Mouse (Mus musculus) B cell, adult 2 months (primary cell): ENCODE measurements around the gene Ptk6.
"Not testable (repeated sequence)": the region's sequence is repeated elsewhere in the genome, so short reads cannot be mapped to it uniquely, and the experiment has no call there.

Experiments used
- DNase-seq, 2 experiments: peaks; one replicate each; pipeline ENCODE4 v3.0.0; 2022

The Ptk6 gene

DNA sequence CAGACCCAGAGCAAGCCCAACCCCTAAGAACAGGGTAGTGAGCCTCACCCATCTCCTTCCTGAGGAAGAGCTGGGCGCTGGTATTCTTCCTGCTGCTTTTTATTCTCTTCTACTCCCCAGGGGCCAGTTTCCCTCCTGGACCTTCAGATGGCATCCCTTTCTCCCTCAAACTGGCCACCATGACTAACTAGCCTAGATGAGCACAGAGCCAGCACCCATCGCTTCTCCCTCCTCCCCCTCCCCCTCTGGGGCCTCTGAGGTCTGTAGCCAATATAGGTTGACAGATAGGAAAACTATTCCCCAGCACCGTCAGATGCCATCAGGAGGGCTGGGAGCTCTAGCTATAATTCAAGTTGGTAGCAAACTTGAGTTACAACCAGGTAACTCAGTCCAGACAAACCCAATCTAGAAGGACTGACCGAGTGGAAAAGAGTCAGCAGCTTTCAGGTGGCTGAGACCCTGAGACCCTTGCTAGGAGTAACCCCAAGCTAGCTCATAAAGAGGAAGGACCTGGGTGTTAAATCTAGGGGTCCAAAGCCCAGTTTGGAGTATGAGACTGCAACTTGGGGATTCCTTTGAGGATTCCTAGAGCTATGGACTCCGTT lies 16.4 kb upstream of the Ptk6 start:
- peak; percentile 25 to 36 for DNase-seq

DNA sequence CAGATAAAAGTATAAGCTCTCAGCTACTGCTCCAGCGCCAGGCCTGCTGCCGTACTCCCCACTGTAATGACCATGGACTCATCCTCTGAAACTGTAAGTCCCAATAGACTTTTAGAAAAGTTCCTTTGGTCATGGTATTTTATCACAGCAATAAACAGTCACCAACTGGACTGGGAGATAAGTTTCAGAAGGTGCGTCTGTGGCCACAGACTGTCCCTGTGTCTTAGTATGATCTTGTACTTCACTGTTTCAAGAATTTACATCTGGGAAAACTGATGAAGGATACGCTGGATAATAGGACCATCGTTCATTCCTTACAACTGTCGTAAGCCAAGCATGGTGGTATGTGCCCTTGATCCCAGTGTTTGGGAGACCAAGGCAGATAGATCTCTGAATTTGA lies 13.4 kb upstream of the Ptk6 start:
- no peak for DNase-seq

DNA sequence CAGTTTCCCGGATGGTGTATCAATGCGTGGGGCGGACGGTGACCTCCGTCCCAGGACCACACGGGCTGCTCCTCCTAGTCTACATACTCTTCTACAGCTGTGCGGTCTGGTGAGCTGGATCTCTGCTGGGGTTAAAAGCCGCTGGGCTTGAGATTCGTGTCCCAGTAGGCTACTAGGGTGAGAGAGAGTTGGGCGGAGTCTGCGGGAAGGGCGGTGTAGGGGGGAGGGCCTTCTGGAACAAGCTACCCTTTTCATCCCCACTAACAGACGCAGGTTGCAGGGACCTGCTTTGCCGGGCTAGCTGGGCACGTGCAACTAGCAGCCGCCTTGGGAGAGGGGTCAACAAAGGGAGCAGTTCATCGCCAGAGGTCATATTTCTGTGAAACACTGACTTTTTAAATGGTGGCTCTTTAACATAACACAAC lies 10.4 kb upstream of the Ptk6 start, which contains the start of gene Srms:
Gene Srms (minus strand): TSS at position 165 of the 425 bp plus-strand sequence.
- peak; percentile 47 to 53 for DNase-seq

DNA sequence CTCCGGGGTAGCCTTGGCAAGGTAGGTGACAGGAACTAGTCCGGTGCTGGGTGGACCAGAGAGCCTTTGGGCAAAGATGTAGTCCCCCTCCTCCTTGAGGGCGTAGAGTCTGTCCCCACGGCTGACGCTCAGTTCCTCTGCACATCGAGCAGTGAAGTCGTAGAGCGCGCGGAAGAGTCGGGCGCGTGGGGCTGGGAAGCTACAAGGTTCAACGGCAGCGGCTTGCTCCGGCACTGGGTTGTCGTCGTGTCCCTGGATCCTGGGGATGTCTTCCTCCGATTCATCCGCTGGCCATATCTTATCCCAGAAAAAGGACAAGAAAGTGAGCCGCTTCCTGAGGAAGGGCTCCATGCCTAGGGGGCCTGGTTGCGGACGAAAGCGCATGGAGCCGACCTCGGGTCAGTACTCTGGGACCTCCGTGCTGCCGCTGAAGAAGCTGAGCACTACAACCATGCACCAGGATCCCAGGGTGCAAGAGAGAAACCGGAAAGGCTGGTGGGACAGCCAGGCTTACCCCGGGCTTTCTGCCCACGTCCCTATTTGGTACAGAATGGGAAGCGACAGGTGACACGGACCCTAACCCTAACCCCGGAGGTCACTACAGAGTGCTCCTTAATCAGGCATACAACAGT lies 9.9 kb upstream of the Ptk6 start:
- peak; percentile 38 to 44 for DNase-seq

DNA sequence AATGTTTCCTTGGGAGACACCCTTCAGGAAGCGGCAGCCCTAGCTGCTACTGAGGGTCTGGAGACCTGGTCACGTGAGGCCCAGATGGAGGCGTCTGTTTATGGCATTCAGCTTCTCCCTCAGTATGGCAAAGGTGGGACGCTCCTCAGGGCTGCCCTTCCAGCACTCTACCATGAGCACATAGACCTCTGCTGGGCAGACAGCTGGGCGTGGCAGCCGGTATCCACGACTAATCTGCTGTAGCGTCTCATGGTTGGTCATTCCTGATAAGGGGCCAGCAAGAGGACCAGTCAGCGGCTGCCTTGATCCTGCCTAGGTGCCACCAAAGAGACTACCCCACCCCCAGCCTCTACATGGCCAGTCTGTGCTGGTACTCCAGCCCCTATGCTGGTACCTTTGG lies 3.5 kb upstream of the Ptk6 start:
- no peak for DNase-seq

DNA sequence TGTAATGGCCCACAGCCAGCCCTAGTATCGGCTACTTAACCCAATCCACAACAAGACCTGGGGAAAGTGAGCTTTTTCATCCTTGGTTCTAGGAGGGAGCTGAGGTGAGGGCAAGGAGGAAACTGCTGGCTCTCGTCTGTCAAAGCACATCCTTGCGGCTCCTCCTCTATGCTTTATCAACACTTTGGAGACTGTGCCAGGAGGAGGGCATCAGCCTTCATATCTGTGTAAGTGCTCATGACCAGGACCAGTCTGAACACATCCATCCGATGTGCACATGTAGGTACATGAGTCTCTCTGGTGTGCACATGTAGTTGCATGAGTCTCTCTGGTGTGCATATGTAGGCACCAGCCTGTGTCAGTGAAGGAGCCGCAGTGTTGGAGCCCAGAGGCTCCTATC lies 3.1 kb upstream of the Ptk6 start:
- DNase-seq = no peak

DNA sequence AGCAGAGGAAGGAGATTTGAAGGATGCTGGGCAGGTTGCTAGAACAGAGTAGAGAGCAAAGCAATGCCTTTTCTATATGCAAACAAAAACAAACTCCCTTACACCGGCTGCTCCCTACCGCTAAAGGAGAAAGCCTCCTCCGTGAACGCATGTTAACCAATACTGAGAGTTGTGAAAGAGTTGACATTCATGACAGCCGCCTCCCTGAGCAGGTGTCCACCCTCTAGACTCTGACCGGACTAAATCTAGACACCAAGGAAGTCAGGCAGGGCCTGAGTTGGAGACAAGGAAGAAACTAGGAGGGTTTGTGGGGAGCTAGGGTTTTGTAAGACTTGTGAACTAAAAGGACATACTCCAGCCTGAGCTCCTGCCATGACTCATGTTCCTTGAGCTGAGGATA lies 297 bp upstream of the Ptk6 start:
- DNase-seq = no peak

DNA sequence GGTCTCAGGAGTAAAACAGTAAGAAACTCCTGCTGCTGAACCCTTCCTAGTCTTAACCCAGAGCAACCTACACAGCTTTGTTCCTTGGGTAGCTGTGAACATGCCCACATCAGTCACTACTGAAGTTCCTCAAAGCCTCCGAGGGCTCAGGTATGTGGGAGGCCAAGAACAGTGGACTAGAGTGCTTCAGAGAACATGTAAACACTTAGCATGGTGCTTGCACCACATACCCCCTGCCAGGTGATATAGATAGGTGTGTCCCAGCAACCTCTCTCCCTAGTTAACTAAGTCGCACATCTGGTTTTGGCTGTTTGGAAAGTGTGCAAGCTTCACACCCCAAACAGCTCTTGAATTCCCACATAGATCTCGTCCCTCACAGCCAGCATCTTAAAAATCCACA lies 983 bp downstream of the Ptk6 start:
- no peak for DNase-seq

DNA sequence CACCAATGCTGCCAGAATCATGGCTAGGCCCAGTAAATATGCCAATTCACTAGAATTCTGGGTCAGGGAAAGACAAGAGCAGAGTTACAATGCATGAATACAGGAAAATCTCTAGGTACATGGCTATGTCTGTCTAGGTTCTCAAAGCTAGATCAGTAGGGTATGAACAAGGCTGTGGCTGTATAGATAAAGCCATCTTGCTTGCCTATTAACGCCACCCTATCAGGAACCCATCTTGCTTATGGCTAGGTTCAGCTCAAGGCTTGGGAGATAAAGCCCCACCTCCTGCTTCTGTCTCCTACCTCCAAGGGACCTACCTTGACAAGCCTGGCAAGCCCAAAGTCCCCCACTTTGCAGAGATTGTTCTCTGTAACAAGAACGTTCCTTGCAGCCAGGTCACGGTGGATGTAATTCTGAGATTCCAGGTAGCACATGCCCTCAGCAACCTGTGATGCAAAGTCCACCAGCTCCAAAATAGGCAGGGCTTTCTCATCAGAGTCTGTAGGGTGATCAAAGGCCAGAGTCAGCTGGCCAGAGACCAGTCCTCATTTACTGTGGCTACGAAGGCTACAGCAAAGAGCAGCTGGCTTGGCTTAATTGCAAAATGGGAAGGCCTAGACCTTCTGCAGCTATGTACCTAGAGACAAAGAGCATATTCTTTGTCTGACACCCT lies 5.8 kb downstream of the Ptk6 start:
- no peak for DNase-seq

DNA sequence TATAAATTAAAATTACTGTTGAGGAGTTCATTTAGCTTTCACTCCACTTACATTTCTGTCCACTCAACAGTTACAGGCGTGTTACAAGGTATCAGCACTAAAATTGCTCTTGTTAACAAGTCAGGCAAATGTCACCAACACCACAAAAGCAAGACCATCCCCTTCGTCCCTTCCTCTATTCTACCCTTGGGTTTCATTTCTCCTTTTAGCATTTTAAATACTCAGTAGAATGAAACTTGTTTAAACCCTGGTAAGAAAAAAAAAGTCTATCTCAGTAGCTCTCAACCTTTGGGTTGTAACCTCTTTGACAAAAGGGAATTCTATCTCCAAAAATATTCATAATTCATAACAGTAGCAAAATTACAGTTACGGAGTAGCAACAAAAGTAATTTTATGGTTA lies 9.5 kb downstream of the Ptk6 start:
- DNase-seq = peak; percentile 35 to 50

DNA sequence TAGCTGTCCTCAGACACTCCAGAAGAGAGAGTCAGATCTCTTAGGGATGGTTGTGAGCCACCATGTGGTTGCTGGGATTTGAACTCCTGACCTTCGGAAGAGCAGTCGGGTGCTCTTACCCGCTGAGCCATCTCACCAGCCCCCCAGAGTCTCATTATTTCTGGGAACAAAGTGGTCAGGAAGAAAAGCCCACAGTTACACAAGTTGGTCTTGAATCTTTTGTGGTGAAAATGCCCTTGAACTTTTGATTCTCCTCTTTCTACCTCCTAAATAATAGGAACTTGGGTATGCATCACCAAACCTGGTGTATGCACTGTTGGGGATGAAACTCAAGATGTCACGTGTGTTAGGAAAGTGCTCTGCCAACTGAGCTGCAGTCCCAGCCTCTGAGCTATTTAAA lies 10.7 kb downstream of the Ptk6 start:
- DNase-seq = no peak

DNA sequence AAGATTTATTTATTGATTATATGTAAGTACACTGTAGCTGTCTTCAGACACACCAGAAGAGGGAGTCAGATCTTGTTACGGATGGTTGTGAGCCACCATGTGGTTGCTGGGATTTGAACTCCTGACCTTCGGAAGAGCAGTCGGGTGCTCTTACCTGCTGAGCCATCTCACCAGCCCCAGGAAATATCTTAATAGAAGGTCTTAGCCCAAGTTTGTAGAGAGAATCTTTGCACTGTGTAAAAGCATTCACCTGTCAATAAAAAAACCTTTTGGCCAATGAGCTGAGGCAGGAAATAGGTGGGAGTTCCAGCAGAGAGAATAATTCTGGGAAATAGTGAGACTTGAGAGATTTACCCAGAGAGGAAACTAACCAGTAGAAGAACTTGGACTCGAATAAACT lies 11.2 kb downstream of the Ptk6 start:
- DNase-seq = not testable (repeated sequence)

DNA sequence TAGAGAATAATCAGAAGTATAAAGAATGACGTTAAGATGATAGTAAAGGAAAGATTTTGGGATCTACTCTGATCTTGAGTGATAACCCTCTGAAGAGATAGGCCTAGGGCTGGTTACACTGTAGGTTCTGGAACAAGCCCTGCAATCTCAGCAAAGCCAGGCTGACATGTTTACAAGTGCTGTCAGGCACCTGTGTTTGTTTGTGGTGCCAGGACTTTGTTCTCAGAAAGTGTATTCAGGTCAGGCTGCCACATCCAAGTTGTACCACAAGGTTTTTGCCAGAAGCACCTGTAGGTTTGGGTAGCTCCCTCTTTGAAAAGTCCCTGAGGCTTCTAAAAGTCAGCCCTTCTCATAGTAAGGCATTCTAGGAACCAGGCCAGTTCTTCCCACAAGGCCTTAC lies 13.3 kb downstream of the Ptk6 start:
- no peak for DNase-seq

DNA sequence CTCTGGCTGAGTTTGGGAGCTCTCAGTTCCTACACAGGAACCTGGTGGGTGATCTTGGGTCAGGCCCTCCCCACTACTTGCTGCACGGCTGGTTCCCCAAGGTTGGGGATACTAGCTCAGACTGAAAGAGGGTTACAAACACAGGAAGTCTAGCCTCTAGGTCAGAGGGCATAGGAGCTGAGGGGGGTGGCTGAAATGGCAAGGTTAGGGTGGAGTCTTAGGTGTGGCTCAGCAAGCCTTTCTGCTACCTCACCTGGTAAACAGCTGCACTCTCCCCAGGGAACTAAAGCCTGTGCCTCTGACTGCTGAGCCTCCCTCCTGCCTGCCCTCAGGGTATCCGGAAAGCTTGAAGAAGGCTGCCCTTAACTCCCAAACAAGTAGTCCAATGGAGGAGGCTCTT lies 13.9 kb downstream of the Ptk6 start:
- DNase-seq = peak; percentile 49 to 57

DNA sequence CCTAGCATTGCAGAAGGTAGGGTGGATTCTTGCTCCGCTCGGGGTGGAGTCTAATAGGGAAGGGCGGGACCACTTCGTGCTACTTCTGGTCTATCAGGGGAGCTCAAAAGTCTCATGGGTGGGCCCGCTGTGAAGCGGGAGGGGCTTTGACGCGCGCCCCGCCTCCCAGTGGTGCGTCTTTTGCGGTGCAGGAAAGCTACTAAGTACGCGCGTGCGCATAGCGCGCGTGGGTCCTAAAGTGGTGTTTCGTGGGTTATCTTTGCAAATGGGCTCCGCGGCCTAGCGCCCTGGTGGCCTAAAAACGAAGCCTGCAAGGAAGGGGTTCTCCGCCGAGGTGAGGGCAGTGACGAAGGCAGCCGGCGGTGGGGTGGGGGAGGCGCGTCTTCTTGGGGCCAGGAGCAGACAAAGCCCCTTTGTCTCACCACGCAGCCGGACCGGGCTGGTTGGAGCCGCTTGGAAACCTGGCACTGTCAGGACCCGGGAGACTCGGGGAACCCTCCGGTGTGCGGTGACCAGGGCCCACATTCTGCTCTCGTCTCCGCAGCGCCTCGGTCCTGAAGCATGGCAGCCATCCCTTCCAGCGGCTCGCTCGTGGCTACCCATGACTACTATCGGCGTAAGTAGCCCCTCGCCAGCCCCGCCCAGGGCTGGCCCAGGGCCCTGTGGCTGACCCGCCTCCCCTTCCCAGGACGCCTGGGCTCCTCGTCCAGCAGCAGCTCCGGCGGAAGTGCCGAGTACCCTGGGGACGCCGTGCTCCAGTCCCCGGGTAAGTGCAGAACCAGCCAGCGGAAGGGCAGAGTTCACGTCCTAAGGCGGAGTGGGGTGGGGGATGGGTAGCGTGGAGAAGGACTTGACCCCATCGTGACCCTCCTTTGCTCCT lies 15.2 kb downstream of the Ptk6 start, which contains the start of gene Ppdpf:
Gene Ppdpf (plus strand): TSS at position 127 of the 880 bp plus-strand sequence.
- DNase-seq = peak; percentile 96 to 97

DNA sequence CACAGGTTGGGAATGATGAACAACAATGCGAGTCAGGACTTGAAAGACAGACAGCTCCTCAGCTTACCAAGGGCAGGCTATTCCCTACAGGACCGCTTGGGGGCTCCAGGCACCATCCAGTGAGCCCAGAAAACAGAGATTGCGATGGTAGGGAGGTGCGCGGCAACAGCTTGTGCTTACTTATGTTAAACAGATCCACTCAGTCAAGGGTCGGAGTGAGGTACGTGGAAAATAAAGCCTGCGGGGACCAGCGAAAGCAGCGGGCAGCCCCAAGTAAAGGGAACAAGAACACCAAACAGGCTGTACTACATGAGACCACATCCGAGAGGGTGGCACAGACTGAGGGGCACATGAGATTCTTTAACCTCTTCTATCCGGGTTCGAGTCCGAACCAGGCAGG lies 16.0 kb downstream of the Ptk6 start:
- DNase-seq = peak; percentile 87 to 90

DNA sequence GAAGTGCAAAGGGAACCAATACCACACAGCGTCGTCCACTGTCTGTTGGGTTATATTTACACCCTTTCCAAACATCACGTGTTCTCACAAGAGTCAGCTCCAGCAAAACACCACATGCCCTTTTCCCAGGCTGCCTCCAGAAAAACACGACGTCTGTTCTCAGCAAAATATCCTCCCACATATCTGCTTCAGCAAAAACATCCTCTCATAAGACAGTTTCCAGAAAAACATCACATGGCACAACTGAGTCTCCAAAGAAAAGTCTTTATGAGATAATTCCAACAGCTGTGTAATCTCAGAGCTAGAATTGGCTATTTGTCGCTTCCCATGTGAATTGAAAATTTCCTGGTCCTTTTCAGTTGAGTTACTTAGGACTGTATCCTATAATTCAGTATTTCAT lies 21.7 kb downstream of the Ptk6 start:
- DNase-seq = no peak

DNA sequence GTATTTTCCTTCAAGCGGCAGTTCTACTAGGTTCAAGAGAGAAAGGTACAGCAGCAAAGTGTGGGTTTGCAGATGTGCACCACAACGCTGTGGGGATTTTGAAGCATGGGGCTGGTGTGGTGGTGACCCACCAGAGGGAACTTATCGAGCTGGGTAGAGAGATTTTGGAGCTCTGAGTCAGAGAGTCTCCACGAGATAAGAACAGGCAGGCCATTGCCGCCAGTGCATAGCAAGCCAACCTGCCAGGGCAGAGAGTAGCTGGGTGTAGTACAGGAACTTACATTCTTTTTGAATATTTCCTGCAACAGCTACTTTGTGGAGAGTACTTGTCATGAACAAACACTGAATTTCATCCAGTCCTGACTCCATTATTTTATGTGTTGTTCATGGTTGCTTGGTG lies 24.1 kb downstream of the Ptk6 start:
- DNase-seq = no peak

DNA sequence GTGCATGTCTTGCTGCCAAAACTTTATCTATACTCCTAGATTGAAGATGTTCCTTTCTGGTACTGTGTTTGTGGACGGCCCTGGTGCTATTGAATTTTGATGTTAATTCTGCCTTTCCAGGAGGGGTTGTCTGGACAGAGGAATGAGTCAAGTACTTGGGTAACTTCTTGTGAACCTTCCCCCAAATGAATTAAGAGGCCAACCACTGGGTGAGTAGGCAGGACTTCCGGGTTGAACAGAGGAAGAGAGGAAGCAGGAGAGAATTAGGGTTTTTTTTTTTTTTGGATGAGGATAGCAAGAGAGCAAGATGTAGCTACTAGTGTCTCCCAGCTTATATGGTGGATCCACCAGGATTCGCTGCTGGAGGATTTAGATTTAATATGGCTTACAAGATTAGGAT lies 24.6 kb downstream of the Ptk6 start:
- no peak for DNase-seq

DNA sequence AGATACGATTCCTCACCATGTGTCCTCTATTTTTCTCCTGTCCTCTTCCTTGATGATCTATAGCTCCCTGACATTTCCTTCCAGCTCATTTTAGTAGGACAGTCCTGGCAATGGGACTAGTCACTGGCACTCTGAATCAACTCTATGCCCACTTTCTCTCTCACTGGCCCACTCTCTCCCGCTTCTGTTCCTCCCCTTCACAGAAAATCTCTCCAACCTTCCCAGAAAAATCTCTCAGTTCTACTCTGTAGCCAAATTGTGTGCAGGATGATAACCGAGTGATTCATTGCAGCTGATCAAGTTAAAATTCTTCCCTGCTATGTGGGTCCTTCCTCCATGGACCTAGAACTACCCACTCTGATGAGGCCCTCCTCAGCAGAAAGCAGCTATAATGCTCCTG lies 27.9 kb downstream of the Ptk6 start:
- DNase-seq = no peak

DNA sequence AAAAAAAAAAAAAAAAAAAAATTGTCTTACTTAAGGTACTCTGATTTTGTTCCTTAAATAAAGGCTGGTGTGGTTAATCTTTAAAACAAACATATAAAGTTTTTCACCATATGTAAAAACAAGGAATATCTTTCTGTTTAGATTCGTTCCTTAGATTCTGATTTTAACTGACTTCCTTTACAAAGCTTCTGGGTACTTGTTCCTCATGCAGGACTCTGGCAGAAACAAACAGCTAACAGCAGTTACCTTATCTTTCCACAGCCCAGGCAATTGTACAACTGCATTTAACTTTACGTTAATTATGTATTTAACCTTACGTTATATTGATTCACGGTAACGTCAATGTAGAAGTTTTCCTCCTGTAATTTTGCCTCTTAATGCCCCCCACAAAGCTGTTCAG lies 36.1 kb downstream of the Ptk6 start:
- DNase-seq = no peak

DNA sequence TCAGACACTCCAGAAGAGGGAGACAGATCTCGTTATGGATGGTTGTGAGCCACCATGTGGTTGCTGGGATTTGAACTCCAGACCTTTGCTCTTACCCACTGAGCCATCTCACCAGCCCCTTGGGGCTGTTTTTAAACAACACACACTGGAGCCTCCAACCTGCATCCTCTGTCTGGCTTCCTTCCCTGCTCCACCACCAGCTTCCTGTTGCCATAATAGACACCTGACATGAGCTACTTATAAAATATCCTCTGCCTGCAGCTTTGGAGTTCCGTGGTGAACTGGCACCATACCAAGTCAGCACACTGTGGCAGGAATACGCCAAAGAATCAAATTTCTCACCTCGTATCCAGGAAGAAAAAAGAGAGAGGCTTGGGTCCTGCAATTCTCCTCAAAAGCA lies 41.8 kb downstream of the Ptk6 start:
- DNase-seq = no peak

DNA sequence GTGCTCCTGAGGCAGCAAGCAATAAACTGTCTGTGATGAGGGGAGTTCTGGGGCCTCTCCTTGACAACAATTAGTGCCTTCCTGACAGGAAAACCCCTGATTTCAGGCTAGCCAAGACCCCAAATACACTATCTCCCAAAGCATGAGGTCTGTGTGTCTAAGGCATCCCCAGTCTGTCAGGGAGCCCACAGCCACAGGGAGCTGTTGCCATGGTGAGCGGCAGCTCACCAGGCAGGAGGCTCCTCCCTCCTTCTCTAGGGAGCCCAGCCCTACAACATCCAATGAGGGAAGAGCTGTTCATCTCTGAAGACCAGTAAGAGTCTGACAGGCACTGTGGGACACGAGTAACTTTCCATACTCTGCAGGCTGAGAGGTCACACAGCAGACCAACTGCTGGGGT lies 42.8 kb downstream of the Ptk6 start:
- no peak for DNase-seq
